Mouse (Mus musculus) cerebellum, adult 2 months (tissue): ENCODE measurements around the gene Cyb5d2.

Source experiments
- CTCF ChIP-seq: fragments of 200-500 bp; IDR thresholded peaks from 2 replicates; pipeline ENCODE4 v1.5.1; 2011; ENCODE audit warnings: low read depth, mild to moderate bottlenecking, control low read depth, low read length, moderate library complexity, borderline replicate concordance; ENCODE audit not compliant: insufficient read depth
- POLR2A ChIP-seq: fragments of 200-500 bp; IDR thresholded peaks from 2 replicates; pipeline ENCODE4 v1.6.1; 2011; ENCODE audit warnings: low read length, control low read depth, borderline replicate concordance; ENCODE audit not compliant: insufficient read depth

- TF ChIP-seq POLR2A, result no peak
- TF ChIP-seq CTCF, result no peak
These were observed 36.4 kb downstream of the Cyb5d2 start for GRCm38 (mm10) chr11:72759581-72759980.
